Mouse (Mus musculus): ENCODE data around the gene Gm20388. TPM values are rescaled to one million over a fixed set of nuclear protein-coding genes. Genes with fewer than 3 reads are reported as not detected.

The Gm20388 gene
- total RNA-seq, 2 experiments from 2014 or later = not detected

DNA sequence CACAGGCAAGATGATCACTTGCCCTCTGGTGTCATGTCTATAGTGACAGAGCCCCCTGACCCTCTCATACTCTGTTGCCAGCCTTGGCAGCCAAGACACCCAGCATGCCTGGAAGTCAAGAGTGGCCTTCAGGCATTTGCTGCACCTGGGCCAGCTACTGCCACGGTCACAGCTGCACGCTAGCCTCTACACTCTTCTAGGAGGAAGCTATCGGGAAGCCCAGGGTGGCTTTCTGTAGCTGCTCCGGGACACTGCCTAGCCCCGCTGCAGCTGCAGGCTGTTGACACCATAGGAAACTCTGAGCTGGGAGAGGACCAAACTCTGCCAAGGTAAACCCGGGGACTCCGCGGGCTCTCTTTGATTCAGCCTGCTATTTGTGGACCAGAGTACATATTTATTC is 2002.7 kb downstream of the Gm20388 start:
- DNase-seq (ENCODE audit: low spot score in 2 of 2) = no peak

- DNase-seq (ENCODE audit: low spot score in 2 of 2) = no peak
These were observed 2008.5 kb downstream of the Gm20388 start for GRCm38 (mm10) chr8:121919158-121919557.

GRCm38 (mm10) chr8:121919731-121920130 is 2009.1 kb downstream of the Gm20388 start:
- no peak for DNase-seq (ENCODE audit: low spot score in 2 of 2)

GRCm38 (mm10) chr8:121921582-121921981 is 2010.9 kb downstream of the Gm20388 start:
- DNase-seq (ENCODE audit: low spot score in 2 of 2) = no peak

DNA sequence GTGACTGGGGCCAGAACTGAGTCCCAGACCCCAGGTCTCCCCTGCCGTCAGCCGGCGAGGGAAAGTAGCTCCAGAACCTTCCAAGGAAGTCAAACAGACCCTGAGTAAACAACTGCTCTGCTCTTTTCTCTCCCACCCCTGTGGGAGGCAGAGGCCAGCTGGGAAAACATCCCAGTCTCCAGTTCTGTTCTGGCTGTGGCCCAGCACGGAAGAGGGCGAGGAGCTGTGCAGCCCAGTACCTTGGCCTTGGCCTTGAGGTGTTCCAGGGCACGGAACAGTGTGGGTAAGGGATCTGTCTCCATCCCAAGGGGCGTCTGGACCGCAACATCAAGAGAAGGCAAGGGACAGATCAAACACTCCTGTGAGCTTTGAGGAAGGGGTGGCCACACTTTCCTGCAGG is 2011.5 kb downstream of the Gm20388 start:
- DNase-seq (ENCODE audit: low spot score in 2 of 2) = no peak

DNA sequence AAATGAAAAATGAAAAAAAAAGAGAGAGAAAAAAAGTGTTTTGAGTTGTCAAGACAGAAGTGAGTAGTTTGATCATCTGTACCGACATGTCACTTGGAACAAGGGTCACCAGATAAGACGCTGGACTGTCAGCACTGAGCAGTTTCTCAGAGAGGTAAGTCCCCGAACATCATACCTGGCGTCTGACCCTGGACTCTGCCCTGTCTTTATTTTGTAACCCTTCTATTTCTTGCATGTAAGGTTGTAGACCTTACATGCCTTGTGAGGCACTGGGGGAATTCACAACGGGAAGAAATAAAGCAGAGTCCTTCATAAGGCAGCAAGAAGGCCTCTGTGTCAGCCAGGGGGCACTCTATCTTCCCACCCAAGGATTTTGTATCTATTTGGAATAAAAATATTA is 2014.0 kb downstream of the Gm20388 start:
- DNase-seq (ENCODE audit: low spot score in 2 of 2) = no peak

DNA sequence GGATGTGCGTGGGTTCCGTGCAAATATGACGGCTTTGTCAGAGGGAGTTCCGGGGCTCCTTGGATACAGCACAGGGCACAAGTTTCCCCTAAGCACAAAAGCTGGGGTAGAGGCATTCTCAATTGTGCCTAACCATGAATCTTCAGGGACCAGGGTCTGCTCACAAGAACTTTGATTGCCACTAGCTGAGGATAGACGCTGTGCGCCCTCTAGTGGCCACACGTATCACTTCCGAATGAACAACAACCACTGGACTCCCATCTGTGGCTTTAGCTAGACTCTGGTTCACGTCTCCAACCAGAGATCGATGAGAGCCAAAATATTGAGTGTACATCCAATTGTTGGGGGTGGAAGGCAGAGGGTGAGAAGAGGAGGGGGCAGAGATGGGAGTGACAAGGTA is 2015.0 kb downstream of the Gm20388 start:
- DNase-seq (ENCODE audit: low spot score in 2 of 2) = peak; percentile 81 to 86

DNA sequence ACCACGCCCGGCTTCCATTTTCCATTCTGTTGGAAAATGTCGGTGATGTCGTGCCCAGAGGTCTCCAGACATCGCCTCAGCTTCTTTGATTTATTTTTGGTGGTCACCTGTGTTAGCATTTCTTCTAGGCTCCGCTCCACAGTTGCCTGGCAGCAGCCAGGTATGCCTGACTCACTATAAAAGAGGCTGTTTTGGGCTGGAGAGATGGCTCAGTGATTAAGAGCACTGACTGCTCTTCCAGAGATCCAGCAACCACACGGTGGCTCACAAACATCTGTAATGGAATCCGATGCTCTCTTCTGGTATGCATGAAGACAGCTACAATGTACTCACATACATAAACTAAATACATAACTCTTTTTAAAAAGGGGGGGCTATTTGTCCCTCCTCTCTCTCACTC is 2015.6 kb downstream of the Gm20388 start:
- DNase-seq (ENCODE audit: low spot score in 2 of 2) = no peak

- no peak for DNase-seq (ENCODE audit: low spot score in 2 of 2)
These were observed 2016.7 kb downstream of the Gm20388 start for GRCm38 (mm10) chr8:121927316-121927715.

- no peak for DNase-seq (ENCODE audit: low spot score in 2 of 2)
These were observed 2019.4 kb downstream of the Gm20388 start for GRCm38 (mm10) chr8:121930047-121930446.

GRCm38 (mm10) chr8:121931571-121931970 is 2020.9 kb downstream of the Gm20388 start:
- DNase-seq (ENCODE audit: low spot score in 2 of 2) = no peak

GRCm38 (mm10) chr8:121932026-121932667 is 2021.5 kb downstream of the Gm20388 start:
- DNase-seq (ENCODE audit: low spot score in 2 of 2) = no peak

GRCm38 (mm10) chr8:121932668-121933520 is 2022.3 kb downstream of the Gm20388 start:
- no peak for DNase-seq (ENCODE audit: low spot score in 2 of 2)

DNA sequence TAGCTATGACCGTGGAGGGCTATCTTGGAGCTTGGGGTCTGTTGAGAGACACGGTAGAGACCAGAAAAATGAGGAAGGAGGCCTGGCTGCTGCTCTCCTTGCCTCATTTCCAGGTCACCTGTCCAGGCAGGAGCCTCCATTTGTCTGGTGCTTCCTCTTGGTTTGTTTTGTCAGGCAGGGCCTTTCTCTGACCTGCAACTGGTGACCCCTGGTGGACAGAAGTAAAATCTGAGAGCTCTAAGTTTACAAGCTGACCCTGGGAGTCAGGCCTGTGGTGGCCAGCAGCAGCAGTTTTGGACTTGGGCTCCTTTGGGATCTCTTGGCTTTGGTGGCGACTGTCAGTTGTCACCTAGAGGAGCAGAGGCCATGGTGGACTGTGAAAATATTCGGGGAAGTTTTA is 2023.9 kb downstream of the Gm20388 start:
- DNase-seq (ENCODE audit: low spot score in 2 of 2) = no peak

DNA sequence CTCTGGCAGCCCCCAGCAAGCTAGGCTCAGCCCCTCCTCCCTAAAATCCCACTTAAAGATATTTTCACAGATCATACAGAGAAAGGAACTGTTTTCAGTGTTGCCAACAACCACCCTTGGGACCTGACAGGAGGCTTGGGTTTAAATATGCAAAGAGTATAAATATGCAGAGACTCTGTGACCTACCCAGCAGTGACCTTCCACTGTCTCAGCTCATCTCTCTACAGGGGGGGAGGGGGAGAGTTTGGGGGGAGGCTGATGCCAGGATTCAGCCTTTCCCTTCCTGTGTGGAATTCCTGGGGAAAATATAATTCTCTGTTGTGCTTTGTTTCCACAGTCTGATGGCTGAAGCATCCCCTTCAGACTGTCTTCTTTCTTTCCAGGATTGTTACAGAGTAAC is 2024.3 kb downstream of the Gm20388 start:
- no peak for DNase-seq (ENCODE audit: low spot score in 2 of 2)

DNA sequence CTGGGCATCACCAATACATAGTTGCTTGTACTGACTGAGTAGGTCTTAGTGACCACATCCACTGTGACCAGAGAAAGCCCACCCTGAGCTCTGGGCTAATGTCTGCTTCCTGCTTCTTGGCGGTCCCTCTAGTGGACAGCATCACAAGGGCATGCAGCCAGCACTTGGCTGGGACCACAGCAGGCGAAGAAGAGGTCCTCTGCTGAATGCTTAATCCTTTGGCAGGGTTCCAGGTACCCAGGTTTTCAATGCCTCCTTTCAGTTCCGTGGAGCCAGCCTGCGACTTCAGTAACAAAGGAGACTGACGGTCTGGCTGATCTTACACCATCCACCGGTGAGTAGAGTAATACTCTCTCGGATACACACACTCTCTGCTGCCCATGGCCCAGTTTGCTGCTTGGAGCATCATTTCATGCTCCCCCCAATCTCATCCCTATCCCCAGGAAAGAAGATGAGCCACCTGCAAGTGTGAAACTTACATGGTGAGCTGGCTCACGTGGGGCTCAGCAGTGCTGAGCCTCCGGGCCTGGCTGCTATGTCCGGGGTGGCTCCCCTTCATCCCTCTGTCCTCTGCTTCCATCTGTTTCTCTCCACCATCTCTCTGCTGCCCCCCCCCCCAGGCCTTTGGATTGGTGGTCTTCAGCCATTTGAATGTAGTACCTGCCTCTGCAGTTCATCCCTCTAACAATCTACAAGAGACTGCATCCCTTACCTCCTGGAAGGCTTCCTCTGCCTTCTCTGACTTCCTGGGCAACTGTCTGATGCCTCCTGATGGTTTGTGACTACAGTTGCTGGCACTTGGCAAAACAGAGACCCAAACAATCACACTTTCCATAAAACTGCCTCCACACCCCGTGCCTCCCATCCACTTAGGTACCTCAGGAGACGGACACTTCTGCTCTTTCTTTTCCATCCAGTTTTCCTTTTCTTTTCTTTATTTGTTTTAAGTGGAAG is 2025.0 kb downstream of the Gm20388 start:
- peak; percentile 74 to 90 for DNase-seq (ENCODE audit: low spot score in 2 of 2)

DNA sequence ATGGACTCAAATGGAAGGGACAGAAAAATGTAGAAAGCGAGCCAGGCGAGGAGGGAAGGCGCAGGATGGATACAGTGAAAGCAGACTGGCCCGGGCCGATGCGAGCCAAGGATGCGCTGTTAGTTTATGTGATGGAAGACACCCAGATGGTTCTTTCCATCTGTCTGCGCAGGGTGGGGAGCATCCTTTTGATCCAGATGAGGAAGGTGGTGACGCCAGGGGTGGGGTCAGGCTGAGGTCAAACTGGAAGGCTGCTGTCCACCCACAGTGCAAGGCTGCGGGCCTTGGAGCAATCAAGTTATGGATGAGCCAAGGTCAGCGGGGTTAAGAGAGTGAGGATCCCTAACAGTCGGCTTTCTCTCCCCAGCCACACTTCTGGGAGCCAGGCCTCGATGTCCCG is 2025.8 kb downstream of the Gm20388 start:
- DNase-seq (ENCODE audit: low spot score in 2 of 2) = no peak

GRCm38 (mm10) chr8:121938732-121939131 is 2028.1 kb downstream of the Gm20388 start:
- DNase-seq (ENCODE audit: low spot score in 2 of 2) = no peak

- no peak for DNase-seq (ENCODE audit: low spot score in 2 of 2)
These were observed 2032.5 kb downstream of the Gm20388 start for GRCm38 (mm10) chr8:121943057-121943540.

DNA sequence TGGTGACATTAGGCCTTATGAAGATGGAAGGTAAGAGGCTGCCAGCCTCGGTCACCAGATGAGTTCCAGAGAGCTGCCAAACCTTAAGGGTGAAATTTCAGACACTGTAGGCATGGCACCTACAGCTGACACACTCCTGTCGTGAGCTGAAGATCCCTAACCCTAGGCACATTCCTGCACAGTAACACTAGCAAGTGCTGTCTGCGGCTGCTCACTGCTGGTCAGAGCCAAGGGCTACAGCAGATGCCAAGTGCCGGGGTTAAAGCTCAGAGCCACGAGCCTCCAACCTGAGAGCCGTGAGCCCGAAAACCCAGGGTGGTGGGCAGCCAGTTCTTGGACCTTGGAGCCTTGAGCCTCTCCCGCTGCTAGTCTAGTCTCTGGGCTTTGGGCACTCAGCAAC is 2033.1 kb downstream of the Gm20388 start:
- no peak for DNase-seq (ENCODE audit: low spot score in 2 of 2)

GRCm38 (mm10) chr8:121944831-121945230 is 2034.2 kb downstream of the Gm20388 start, which contains the start of gene Car5a:
Gene Car5a, minus strand, starts transcription at chr8:121944904.
- no peak for DNase-seq (ENCODE audit: low spot score in 2 of 2)
